Mouse (Mus musculus) liver, adult 2 months (tissue): ENCODE results near the gene Mllt10.

Experiments used
- CTCF ChIP-seq: fragments of 200-500 bp; IDR thresholded peaks from 2 replicates; pipeline ENCODE4 v1.5.1; 2011; ENCODE audit warnings: low read depth, low read length, control low read depth
- POLR2A ChIP-seq: fragments of 200-500 bp; IDR thresholded peaks from 2 replicates; pipeline ENCODE4 v1.6.1; 2011; ENCODE audit warnings: low read length, control low read depth; ENCODE audit not compliant: insufficient read depth; ENCODE audit errors: extremely low read depth

GRCm38 (mm10) chr2:18107561-18107960 lies 52.5 kb downstream of the Mllt10 start:
- TF ChIP-seq POLR2A (no peak), CTCF (no peak)
